Mouse (Mus musculus) retina, adult 2 months (tissue): Measurements from ENCODE around the gene Col2a1.

Experiments
- DNase-seq: peaks from one replicate; pipeline ENCODE4 v3.0.0-alpha.2; 2012; ENCODE audit warnings: low read depth, low spot score

Col2a1 gene

GRCm38 (mm10) chr15:97927018-97927417, 77.5 kb downstream of the Col2a1 start:
- no peak for DNase-seq
